Mouse (Mus musculus) stomach, embryonic 14.5 days (tissue): ENCODE results near the gene Dnajc13. TPM values are rescaled to one million over a fixed set of nuclear protein-coding genes. Genes with fewer than 3 reads are reported as not detected.

Experiments
- ATAC-seq: fragments of 200-750 bp; cut with Nextera tagmentation; 2 replicates; pipeline ENCODE4 v1.8.0; 2017; ENCODE audit warnings: low read depth, moderate TSS enrichment; ENCODE audit not compliant: insufficient number of reproducible peaks, insufficient read depth, low FRiP score
- H3K27ac ChIP-seq: fragments of 300-500 bp; sonication (generic); 2 replicates; pipeline ENCODE4 v1.5.1; 2014; ENCODE audit warnings: mild to moderate bottlenecking, low read length, moderate library complexity, mixed read lengths
- H3K27me3 ChIP-seq: fragments of 300-500 bp; sonication (generic); 2 replicates; pipeline ENCODE4 v1.6.1; 2014; ENCODE audit warnings: low read length, control low read depth, mixed read lengths; ENCODE audit not compliant: control insufficient read depth, insufficient read depth
- H3K36me3 ChIP-seq: fragments of 300-500 bp; sonication (generic); 2 replicates; pipeline ENCODE4 v1.6.1; 2014; ENCODE audit warnings: mild to moderate bottlenecking, control low read depth, low read length, moderate library complexity, mixed read lengths; ENCODE audit not compliant: control insufficient read depth, insufficient read depth
- H3K4me1 ChIP-seq: fragments of 300-500 bp; sonication (generic); 2 replicates; pipeline ENCODE4 v1.6.1; 2014; ENCODE audit warnings: low read length, control low read depth, mixed read lengths; ENCODE audit not compliant: control insufficient read depth, insufficient read depth
- H3K4me2 ChIP-seq: fragments of 300-500 bp; sonication (generic); replicated peaks from 2 replicates; pipeline ENCODE4 v1.6.1; 2014; ENCODE audit warnings: low read depth, low read length, control low read depth
- H3K4me3 ChIP-seq: fragments of 300-500 bp; sonication (generic); 2 replicates; pipeline ENCODE4 v1.5.1; 2014; ENCODE audit warnings: low read depth, low read length, control low read depth
- H3K9ac ChIP-seq: fragments of 300-500 bp; sonication (generic); replicated peaks from 2 replicates; pipeline ENCODE4 v1.6.1; 2014; ENCODE audit warnings: low read depth, mild to moderate bottlenecking, control low read depth, low read length, moderate library complexity, mixed read lengths
- H3K9me3 ChIP-seq: fragments of 300-500 bp; sonication (generic); 2 replicates; pipeline ENCODE4 v1.6.1; 2016; ENCODE audit warnings: low read depth, low read length, control low read depth; ENCODE audit not compliant: control insufficient read depth
- WGBS: fragments of 180-500 bp; shearing (Covaris S2); extraction: QIAGEN DNeasy Blood & Tissue Kit; methylation state at CpG from one replicate; pipeline ENCODE4 v1.1.7; 2014; 5-methylcytosine and 5-hydroxymethylcytosine counted together
- polyA plus RNA-seq: library from polyadenylated mRNA; unstranded; fragments of >200 nt; fragmentation: Nextera tagmentation; extraction: Ambion mirVana; gene quantifications from 2 replicates; pipeline ENCODE4 v1.2.1, GENCODE M21; 2014

Dnajc13 gene
- polyA plus RNA-seq: 26.1 and 37.7 TPM in 2 replicates

GRCm38 (mm10) chr9:104262823-104263352 is at the start of gene Dnajc13:
Gene Dnajc13 (minus strand): TSS chr9:104262930.
- Histone ChIP-seq H3K9ac (peak within 1 kb of the TSS; percentile 88), H3K4me2 (peak within 1 kb of the TSS; percentile 78), H3K4me1 (peaks cover 10% of the 10 kb centered on the region; the same call in 1 of the 2 replicates), H3K4me3 (peak within 1 kb of the TSS; percentile 91), H3K36me3 (no peaks in the 10 kb centered on the region), H3K27ac (peak within 1 kb of the TSS; percentile 90), H3K27me3 (no peaks in the 10 kb centered on the region), H3K9me3 (no peaks in the 10 kb centered on the region)
- WGBS: under 1% methylated on average over 53 of the region's 60 CpGs
- ATAC-seq: peak; percentile 98

DNA sequence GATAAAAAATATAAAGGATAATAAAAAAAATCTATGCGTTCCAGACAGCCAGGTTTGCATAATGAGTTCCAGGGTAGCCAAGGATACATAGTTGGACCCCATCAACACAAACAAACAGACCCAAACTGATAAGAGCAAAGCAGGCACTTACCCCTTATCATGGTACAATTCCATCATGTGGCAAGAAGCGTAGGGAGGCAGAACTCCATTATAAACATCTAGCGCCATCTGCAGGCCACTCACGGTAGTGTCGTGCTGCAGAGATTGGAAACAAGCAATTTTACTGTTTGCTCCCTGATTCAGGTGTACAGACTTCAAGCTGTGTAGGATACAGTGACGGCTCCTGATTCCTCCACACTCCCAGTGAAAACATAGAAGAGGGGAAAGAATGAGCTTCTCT is 44.0 kb upstream of the Dnajc13 start:
- no peak overlapping the region for H3K9ac ChIP-seq
- WGBS: 12% methylated on average over 6 of the region's 6 CpGs
- H3K4me2 ChIP-seq: no peak overlapping the region
- ATAC-seq: no peak
- no peak overlapping the region for H3K4me3 ChIP-seq
- no peaks in the 10 kb centered on the region for H3K36me3 ChIP-seq
- H3K4me1 ChIP-seq: no peaks in the 10 kb centered on the region
- no peak overlapping the region for H3K27ac ChIP-seq
- H3K9me3 ChIP-seq: no peaks in the 10 kb centered on the region
- H3K27me3 ChIP-seq: no peaks in the 10 kb centered on the region

DNA sequence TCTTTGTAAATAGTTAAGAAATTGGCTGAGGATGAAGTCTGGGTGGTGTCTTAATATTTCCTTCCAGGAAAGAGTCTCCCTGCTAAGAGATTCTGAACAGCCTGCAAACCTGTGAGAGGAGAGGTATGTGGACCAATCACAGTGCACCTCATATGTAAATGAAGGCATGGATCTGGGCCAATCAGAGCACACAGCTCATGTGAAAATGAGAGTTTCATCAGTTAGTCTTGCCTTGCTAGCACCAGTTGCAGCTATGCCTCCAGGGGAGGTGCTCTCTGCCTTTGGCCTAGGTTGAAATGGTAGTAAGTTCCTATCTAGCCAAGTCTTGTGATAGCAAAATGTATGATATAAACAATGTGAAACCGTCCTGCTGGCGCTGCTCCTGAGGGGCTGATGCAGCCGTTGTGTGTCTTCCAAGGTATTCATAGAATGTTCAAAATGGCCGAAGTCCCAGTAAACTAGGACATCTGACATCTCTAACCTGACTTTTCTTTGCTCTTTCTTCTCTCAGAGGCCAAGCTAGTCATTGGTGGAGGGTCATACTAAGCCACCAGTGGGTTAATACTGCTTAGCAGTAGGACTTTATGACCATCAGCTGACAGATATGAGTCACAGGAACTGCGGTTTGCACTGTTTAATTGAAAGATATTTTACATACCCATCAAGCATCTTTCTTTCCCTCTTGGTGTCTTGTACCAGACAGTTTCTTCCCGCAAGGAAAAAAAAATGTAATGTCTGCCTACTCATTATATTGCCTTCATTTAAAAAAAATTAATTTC is 42.8 kb upstream of the Dnajc13 start:
- H3K9ac ChIP-seq: no peak overlapping the region
- no peak overlapping the region for H3K4me3 ChIP-seq
- no peaks in the 10 kb centered on the region for H3K4me1 ChIP-seq
- no peaks in the 10 kb centered on the region for H3K36me3 ChIP-seq
- no peak overlapping the region; the same call in 1 of the 2 replicates for H3K27ac ChIP-seq
- no peaks in the 10 kb centered on the region for H3K9me3 ChIP-seq
- no peak for ATAC-seq
- H3K27me3 ChIP-seq: no peaks in the 10 kb centered on the region
- 78% methylated on average over 6 of the region's 6 CpGs for WGBS
- no peak overlapping the region for H3K4me2 ChIP-seq

- no peak overlapping the region for H3K9ac ChIP-seq
- no peaks in the 10 kb centered on the region for H3K36me3 ChIP-seq
- H3K4me3 ChIP-seq: no peak overlapping the region
- no peaks in the 10 kb centered on the region for H3K9me3 ChIP-seq
- no peaks in the 10 kb centered on the region for H3K27me3 ChIP-seq
- no peak overlapping the region for H3K4me2 ChIP-seq
- H3K27ac ChIP-seq: peak overlapping the region; percentile 27; the same call in 1 of the 2 replicates
- no peaks in the 10 kb centered on the region for H3K4me1 ChIP-seq
- ATAC-seq: no peak
- 61% methylated on average over 10 of the region's 10 CpGs for WGBS
These were observed 42.1 kb upstream of the Dnajc13 start for GRCm38 (mm10) chr9:104304800-104305199.

- 64% methylated on average over 4 of the region's 4 CpGs for WGBS
- peak; percentile 57; the same call in 1 of the 2 replicates for ATAC-seq
- peak overlapping the region; percentile 27; the same call in 1 of the 2 replicates for H3K27ac ChIP-seq
These were observed 41.6 kb upstream of the Dnajc13 start for GRCm38 (mm10) chr9:104304376-104304775.

DNA sequence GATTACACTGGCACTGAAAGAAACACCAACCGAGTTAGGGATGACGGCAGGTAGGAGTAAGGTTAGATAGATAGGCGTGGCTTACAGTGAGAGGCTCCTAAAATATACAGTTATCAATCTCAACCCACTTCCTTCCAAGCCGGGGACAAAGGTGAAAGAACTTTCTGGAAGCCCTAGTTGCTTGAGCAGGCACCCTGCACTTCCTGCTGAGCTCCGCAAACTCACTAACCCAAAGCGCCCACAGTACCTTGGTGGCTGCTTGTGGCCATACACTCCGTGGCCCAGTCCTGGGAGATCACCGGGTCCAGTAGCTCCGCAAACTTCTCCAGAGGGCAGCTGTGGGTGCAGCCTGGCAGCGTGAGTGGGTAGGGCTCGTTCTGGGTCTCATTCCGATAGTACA is 37.8 kb upstream of the Dnajc13 start:
- Histone ChIP-seq H3K4me3 (no peak overlapping the region), H3K36me3 (no peaks in the 10 kb centered on the region), H3K27ac (no peak overlapping the region), H3K9me3 (no peaks in the 10 kb centered on the region), H3K4me2 (no peak overlapping the region), H3K27me3 (no peaks in the 10 kb centered on the region), H3K9ac (no peak overlapping the region), H3K4me1 (no peaks in the 10 kb centered on the region)
- WGBS: 75% methylated on average over 12 of the region's 12 CpGs
- ATAC-seq: no peak; the same call in 1 of the 2 replicates

More at GRCm38 (mm10) chr9:104304376-104304775, 41.6 kb upstream of the Dnajc13 start:
- Histone ChIP-seq H3K4me1 (no peaks in the 10 kb centered on the region), H3K4me2 (no peak overlapping the region), H3K9ac (no peak overlapping the region), H3K36me3 (no peaks in the 10 kb centered on the region), H3K27me3 (no peaks in the 10 kb centered on the region), H3K4me3 (no peak overlapping the region), H3K9me3 (no peaks in the 10 kb centered on the region)

- Histone ChIP-seq H3K4me1 (no peaks in the 10 kb centered on the region), H3K27ac (no peak overlapping the region), H3K4me3 (no peak overlapping the region), H3K4me2 (no peak overlapping the region), H3K36me3 (no peaks in the 10 kb centered on the region), H3K27me3 (no peaks in the 10 kb centered on the region), H3K9ac (no peak overlapping the region), H3K9me3 (no peaks in the 10 kb centered on the region)
- 68% methylated on average over 3 of the region's 3 CpGs for WGBS
- no peak for ATAC-seq
These were observed 34.3 kb upstream of the Dnajc13 start for GRCm38 (mm10) chr9:104297041-104297440.

GRCm38 (mm10) chr9:104284934-104285333 is 22.2 kb upstream of the Dnajc13 start:
- Histone ChIP-seq H3K4me3 (no peak overlapping the region), H3K9me3 (no peaks in the 10 kb centered on the region), H3K36me3 (no peaks in the 10 kb centered on the region), H3K27ac (no peak overlapping the region), H3K4me1 (no peaks in the 10 kb centered on the region), H3K9ac (no peak overlapping the region), H3K4me2 (no peak overlapping the region), H3K27me3 (no peaks in the 10 kb centered on the region)
- no peak for ATAC-seq
- 52% methylated on average over 6 of the region's 6 CpGs for WGBS
